Mouse (Mus musculus) hindbrain, embryonic 13.5 days (tissue): Measurements from ENCODE around the gene Adamts6. TPM values are rescaled to one million over a fixed set of nuclear protein-coding genes. Genes with fewer than 3 reads are reported as not detected.

Source experiments
- ATAC-seq: fragments of 200-750 bp; cut with Nextera tagmentation; 2 replicates; pipeline ENCODE4 v1.8.0; 2017; ENCODE audit warnings: moderate TSS enrichment; ENCODE audit not compliant: low FRiP score
- H3K27ac ChIP-seq: fragments of 300-500 bp; sonication (generic); 2 replicates; pipeline ENCODE4 v1.5.1; 2015; ENCODE audit warnings: inconsistent platforms, mild to moderate bottlenecking, moderate library complexity
- H3K27me3 ChIP-seq: fragments of 300-500 bp; sonication (generic); 2 replicates; pipeline ENCODE4 v1.6.1; 2015; ENCODE audit warnings: mild to moderate bottlenecking, inconsistent platforms
- H3K36me3 ChIP-seq: fragments of 300-500 bp; sonication (generic); 2 replicates; pipeline ENCODE4 v1.6.1; 2015; ENCODE audit warnings: mild to moderate bottlenecking, inconsistent platforms
- H3K4me1 ChIP-seq: fragments of 300-500 bp; sonication (generic); replicated peaks from 2 replicates; pipeline ENCODE4 v1.6.1; 2015; ENCODE audit warnings: inconsistent platforms
- H3K4me2 ChIP-seq: fragments of 300-500 bp; sonication (generic); 2 replicates; pipeline ENCODE4 v1.6.1; 2015; ENCODE audit warnings: inconsistent platforms, mild to moderate bottlenecking, moderate library complexity
- H3K4me3 ChIP-seq: fragments of 300-500 bp; sonication (generic); 2 replicates; pipeline ENCODE4 v1.5.1; 2015; ENCODE audit warnings: mild to moderate bottlenecking, inconsistent platforms
- H3K9ac ChIP-seq: fragments of 300-500 bp; sonication (generic); 2 replicates; pipeline ENCODE4 v1.6.1; 2015; ENCODE audit warnings: mild to moderate bottlenecking, inconsistent platforms
- H3K9me3 ChIP-seq: fragments of 300-500 bp; sonication (generic); 2 replicates; pipeline ENCODE4 v1.6.1; 2016; ENCODE audit warnings: inconsistent platforms
- WGBS: fragments of 180-500 bp; shearing (Covaris S2); methylation state at CpG from one replicate; pipeline ENCODE4 v1.1.7; 2015; 5-methylcytosine and 5-hydroxymethylcytosine counted together
- polyA plus RNA-seq: library from polyadenylated mRNA; unstranded; fragments of >200 nt; fragmentation: Nextera tagmentation; extraction: Ambion mirVana; gene quantifications from 2 replicates; pipeline ENCODE4 v1.2.1, GENCODE M21; 2015

Adamts6 gene
- polyA plus RNA-seq, 1 experiment from 2014 or later: 1.6 TPM

DNA sequence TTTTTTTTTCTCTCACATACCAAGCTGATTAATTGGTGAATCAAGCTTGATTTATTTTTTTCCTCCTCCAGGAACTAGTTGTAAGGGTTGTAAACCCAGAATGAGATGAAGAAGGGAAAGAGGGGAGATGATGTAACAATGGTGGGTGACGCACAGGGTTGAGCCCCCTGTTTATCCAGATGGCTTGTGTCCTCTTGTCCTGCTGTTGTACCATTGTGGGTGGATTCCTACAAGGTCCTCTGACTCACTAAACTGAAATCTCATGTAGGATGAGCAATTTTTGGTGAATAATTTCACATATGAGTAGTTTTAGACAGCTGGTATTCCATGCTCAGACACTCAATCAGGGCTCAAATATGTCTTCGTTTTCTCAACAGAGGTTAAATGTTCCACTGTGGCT is 233.9 kb downstream of the Adamts6 start:
- Histone ChIP-seq H3K36me3 (no peaks in the 10 kb centered on the region), H3K9me3 (0 out of 2 replicates have a peak, but pooled peaks cover 4% of the 10 kb centered on the region), H3K27me3 (no peaks in the 10 kb centered on the region), H3K4me3 (no peak overlapping the region), H3K4me1 (peaks cover 19% of the 10 kb centered on the region), H3K4me2 (no peak overlapping the region), H3K9ac (no peak overlapping the region), H3K27ac (no peak overlapping the region)
- 97% methylated on average over 2 of the region's 2 CpGs for WGBS
- ATAC-seq: no peak

DNA sequence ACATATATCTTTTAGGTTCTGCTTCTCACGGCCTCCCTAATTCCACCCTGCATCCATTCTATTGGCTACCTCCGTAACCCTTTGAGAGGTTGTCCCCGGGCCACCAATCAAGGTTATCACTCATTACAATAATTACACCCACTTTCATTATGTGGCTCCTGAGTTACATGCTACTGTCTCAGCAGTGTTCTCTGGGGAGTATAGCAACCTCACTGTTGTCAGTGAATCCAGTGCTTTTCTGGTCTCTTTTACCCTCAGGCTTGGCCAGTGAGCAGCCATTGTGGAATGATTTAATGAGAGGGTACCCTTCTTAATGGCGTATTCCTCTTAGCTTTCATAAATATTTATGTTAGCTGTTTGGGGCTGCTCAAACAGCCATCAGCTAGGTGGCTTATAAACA is 238.0 kb downstream of the Adamts6 start:
- ATAC-seq: no peak
- no peak overlapping the region for H3K4me2 ChIP-seq
- H3K36me3 ChIP-seq: no peaks in the 10 kb centered on the region
- no peak overlapping the region for H3K9ac ChIP-seq
- no peak overlapping the region for H3K4me3 ChIP-seq
- 0 out of 2 replicates have a peak, but pooled peaks cover 4% of the 10 kb centered on the region for H3K9me3 ChIP-seq
- no peak overlapping the region for H3K27ac ChIP-seq
- 75% methylated on average over 4 of the region's 4 CpGs for WGBS
- H3K4me1 ChIP-seq: no peaks in the 10 kb centered on the region
- no peaks in the 10 kb centered on the region for H3K27me3 ChIP-seq

DNA sequence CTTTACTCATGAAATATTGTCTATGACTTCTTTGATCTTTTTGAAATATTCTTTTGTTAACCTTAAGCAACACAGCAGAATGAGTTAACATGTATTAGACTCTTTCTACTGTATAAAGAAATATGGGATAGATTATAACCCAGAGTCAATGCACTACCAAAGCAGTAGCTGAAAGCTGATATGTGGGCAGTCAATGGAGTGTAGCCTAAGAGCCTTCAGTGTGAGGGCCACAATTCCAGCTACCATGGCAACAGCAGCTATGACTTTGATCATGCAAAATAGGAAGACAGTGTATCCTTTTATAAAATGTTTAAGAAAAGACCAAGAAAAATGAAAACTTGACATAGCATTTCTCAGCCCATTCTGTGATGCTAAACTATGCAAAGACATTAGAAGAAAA is 241.6 kb downstream of the Adamts6 start:
- ATAC-seq: no peak
- Histone ChIP-seq H3K9ac (no peak overlapping the region), H3K27ac (no peak overlapping the region)

DNA sequence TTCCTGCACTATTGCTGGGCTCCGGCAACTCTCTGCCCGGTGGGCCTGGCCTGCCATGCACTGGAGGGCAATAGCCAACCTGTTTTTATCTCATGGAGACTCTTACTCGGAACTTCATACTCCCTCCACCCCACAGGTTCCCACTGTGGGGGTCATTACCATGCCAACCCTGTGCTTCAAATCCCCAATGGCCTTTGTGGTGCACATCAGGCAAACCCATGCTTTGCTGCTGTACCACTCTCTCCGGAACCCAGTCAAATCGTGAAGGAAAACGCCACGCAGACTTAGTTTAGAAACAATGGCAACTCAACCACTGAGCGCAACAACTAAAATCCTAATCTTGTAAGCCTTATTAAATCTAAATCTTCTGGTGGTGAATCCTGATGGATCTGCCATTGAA is 244.2 kb downstream of the Adamts6 start:
- Histone ChIP-seq H3K4me2 (no peak overlapping the region), H3K9ac (no peak overlapping the region), H3K4me3 (no peak overlapping the region), H3K9me3 (no peaks in the 10 kb centered on the region), H3K4me1 (no peaks in the 10 kb centered on the region), H3K27me3 (no peaks in the 10 kb centered on the region), H3K27ac (no peak overlapping the region), H3K36me3 (no peaks in the 10 kb centered on the region)
- WGBS: 87% methylated on average over 8 of the region's 8 CpGs
- ATAC-seq: no peak

More for the DNA sequence above, 241.6 kb downstream of the Adamts6 start:
- H3K9me3 ChIP-seq: no peaks in the 10 kb centered on the region
- no peak overlapping the region for H3K4me2 ChIP-seq
- no peak overlapping the region for H3K4me3 ChIP-seq
- H3K27me3 ChIP-seq: no peaks in the 10 kb centered on the region
- H3K36me3 ChIP-seq: no peaks in the 10 kb centered on the region
- H3K4me1 ChIP-seq: no peaks in the 10 kb centered on the region

DNA sequence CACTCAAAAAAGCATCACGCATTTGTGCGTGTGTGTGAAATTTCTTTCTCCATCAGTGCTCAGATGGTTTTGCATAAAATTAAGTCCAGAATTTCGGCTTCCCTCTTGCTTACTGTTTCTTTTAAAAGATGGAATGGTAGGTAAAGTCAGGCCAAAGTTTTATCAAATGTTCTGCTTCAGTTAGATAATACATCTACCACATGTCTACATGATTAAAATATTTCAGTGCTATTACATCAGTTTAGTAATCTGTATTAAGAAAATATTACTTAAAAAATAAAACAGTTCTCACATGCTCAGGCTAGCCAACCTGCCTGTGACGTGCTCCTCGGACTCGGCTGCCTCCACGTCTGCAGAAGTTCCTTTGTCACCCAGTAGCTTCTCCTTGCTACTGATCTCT is 245.1 kb downstream of the Adamts6 start:
- Histone ChIP-seq H3K4me2 (no peak overlapping the region), H3K27me3 (no peaks in the 10 kb centered on the region), H3K4me1 (no peaks in the 10 kb centered on the region), H3K27ac (no peak overlapping the region), H3K4me3 (no peak overlapping the region), H3K36me3 (no peaks in the 10 kb centered on the region), H3K9me3 (no peaks in the 10 kb centered on the region), H3K9ac (no peak overlapping the region)
- WGBS: 95% methylated on average over 7 of the region's 7 CpGs
- no peak for ATAC-seq

DNA sequence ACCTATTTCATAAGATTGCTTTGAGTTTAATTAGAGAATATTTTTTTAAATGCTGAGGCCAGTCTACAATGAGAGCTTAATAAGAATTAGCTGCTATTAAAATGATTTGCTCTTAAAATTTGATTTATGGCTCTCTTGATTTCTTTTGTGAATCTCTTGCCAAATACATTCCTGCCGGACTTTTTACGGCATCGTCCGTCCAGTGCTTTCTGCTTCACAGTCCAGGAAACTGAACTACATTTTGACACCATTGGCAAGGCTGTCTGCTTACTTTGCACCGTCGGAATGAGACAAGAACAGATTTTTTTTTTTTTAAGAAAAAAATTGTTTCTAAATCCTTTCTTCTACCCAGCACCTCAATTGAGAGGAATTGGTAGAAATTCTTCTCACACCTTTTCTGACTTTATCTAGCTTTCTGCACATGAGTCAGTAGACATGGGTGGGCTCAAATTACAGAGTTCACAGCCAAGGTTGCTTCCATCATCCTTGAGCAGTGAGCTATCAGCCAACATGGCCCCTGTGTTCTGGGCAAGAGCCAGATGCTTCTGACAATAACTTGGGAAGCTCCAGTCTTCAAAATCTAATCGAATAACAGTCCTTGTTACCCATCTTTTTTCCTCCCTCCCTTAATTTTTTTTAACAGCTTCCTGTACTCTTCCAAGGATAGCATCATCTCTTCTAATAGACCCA is 246.3 kb downstream of the Adamts6 start:
- H3K4me1 ChIP-seq: no peaks in the 10 kb centered on the region
- H3K9me3 ChIP-seq: no peaks in the 10 kb centered on the region
- WGBS: 89% methylated on average over 7 of the region's 7 CpGs
- no peak overlapping the region for H3K4me3 ChIP-seq
- no peak overlapping the region for H3K9ac ChIP-seq
- H3K4me2 ChIP-seq: no peak overlapping the region
- no peak for ATAC-seq
- H3K36me3 ChIP-seq: no peaks in the 10 kb centered on the region
- no peaks in the 10 kb centered on the region for H3K27me3 ChIP-seq
- no peak overlapping the region for H3K27ac ChIP-seq

DNA sequence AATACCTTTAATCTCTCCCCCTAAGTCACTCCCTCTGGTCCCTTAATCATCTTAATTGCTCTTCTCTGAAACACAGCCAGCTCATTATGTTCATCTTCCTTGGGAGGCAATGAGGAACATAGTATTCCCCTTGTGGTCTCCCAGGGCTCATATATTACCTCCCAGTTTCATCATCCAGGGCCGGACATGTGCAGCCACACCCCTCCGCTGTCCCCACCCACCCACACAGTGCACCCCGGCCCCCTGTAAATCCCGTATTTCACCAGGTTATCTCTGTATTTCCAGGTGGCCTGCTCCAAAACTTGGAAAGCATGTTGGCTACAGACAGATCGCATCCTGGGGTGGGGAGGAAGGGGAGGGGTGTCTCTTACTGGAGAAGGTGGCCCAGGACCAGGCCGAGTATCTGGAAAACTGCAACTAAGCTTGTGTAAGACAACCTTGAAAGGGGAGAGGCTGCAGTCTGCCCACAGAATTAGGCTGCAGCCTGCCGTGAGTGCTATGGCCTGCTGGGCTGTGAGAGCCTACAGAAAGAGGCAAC is 253.3 kb downstream of the Adamts6 start:
- Histone ChIP-seq H3K4me2 (no peak overlapping the region), H3K4me3 (no peak overlapping the region), H3K4me1 (0 out of 2 replicates have a peak, but pooled peaks cover 2% of the 10 kb centered on the region), H3K27me3 (no peaks in the 10 kb centered on the region), H3K9me3 (no peaks in the 10 kb centered on the region), H3K27ac (no peak overlapping the region), H3K9ac (no peak overlapping the region), H3K36me3 (no peaks in the 10 kb centered on the region)
- ATAC-seq: no peak
- WGBS: 42% methylated on average over 7 of the region's 7 CpGs

DNA sequence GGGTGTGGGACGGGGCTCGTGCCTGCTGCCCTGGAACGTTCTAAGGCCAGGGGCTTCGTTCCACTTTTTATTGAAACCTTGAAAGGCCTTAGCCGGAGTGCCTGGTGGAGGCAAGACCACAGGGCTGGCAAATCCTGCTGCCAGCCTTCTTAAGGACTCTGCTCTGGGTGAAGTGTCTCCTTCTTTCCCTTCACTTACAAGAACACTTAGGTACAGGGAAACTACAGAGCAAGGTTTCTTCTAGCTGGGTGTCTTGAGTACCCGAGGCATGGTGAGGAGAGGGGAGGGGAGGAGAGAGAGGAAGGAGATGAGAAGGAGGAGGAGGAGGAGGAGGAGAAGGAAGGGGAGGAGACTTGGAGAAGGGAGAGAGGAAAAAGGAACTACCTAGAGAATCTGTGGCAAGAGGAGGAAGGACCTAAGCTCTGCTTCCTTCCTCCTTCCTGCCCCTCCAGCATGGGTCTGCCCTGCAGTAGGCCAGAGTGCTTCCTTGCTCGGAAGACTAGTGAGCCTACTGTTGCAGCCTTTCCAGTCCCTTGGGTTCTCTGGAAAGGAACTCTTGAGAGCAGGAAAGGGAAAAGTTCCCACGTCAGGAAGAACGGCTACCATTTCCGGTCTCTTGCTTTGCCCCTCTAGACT is 254.6 kb downstream of the Adamts6 start:
- no peak for ATAC-seq
- Histone ChIP-seq H3K4me1 (0 out of 2 replicates have a peak, but pooled peaks cover 2% of the 10 kb centered on the region), H3K4me3 (no peak overlapping the region), H3K27ac (no peak overlapping the region), H3K4me2 (no peak overlapping the region), H3K9ac (no peak overlapping the region), H3K36me3 (no peaks in the 10 kb centered on the region), H3K9me3 (no peaks in the 10 kb centered on the region), H3K27me3 (no peaks in the 10 kb centered on the region)
- WGBS: 80% methylated on average over 10 of the region's 10 CpGs

DNA sequence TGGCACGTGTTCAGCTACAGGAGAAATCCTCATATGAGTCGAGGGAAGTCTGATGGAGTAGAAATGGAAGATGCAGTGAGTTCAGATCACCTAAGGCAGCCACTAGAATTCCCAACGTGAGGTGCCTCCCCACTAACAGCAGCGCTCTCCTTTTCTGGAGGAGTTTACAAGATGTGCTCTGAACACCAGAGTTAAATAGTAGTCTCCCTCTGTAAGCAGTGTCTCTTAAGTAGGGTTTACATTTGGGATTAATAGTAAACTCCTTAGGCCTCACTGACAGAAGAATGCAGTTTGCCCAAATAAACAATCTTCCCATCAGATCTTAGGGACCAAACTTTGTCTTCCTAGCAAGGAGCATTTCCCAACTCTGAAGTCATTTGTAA is 255.1 kb downstream of the Adamts6 start:
- Histone ChIP-seq H3K36me3 (no peaks in the 10 kb centered on the region), H3K9ac (no peak overlapping the region), H3K9me3 (no peaks in the 10 kb centered on the region), H3K4me3 (no peak overlapping the region), H3K4me1 (0 out of 2 replicates have a peak, but pooled peaks cover 2% of the 10 kb centered on the region), H3K27me3 (no peaks in the 10 kb centered on the region), H3K27ac (no peak overlapping the region), H3K4me2 (no peak overlapping the region)
- WGBS: 74% methylated on average over 4 of the region's 4 CpGs
- ATAC-seq: no peak

Other genes starting within 250 kb of the Adamts6 start
- gene Nln, start 178.2 kb upstream of the Adamts6 start, polyA plus RNA-seq: 41.9 and 44.8 TPM in 2 replicates
- 32.7 and 34.7 TPM in 2 replicates for gene Sgtb, start 178.1 kb upstream of the Adamts6 start, polyA plus RNA-seq
- gene Trappc13, start 109.4 kb upstream of the Adamts6 start, polyA plus RNA-seq: 66.3 and 68.2 TPM in 2 replicates
- gene Trim23, start 109.0 kb upstream of the Adamts6 start, polyA plus RNA-seq: 33.6 and 34.2 TPM in 2 replicates
- 16.6 and 18.6 TPM in 2 replicates for gene Cenpk, start 59.2 kb upstream of the Adamts6 start, polyA plus RNA-seq
- 9.0 and 9.6 TPM in 2 replicates for gene Ppwd1, start 59.0 kb upstream of the Adamts6 start, polyA plus RNA-seq